Mouse (Mus musculus): ENCODE data around the gene Ap4b1.

DNA sequence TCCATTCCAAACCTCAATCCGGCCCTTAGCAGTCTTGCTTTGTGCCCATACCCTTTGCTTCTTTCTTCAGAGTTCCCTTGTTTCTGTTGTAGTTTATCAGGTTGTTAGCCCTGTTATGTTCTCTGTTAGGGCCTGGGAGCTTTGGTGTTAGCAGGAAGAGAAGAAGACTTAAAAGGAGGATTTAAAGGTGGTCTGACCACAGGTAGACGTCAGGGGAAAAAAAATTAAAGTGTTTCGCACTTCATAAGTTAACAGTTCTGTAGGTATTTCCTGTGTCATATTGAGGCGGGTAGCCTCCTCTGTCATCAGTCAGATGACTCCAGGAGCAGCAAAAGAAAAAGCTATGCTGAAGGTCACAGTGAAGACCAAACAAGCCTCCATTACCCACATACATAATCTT is 58.7 kb downstream of the Ap4b1 start:
- no peak for TF ChIP-seq CTCF (IDR thresholded peaks at IDR 0.05; ENCODE audit: low read depth, low read length)
- TF ChIP-seq POLR2A (IDR thresholded peaks at IDR 0.05; ENCODE audit: extremely low read depth, insufficient read depth, low read length) = no peak

Data from liver, adult 2 months (tissue).